Mouse (Mus musculus) midbrain, postnatal 0 days (tissue): ENCODE measurements around the gene Yes1. TPM values are rescaled to one million over a fixed set of nuclear protein-coding genes. Genes with fewer than 3 reads are reported as not detected.
"Not testable (repeated sequence)": the region's sequence is repeated elsewhere in the genome, so short reads cannot be mapped to it uniquely, and the experiment has no call there.

Source experiments
- ATAC-seq: fragments of 200-750 bp; cut with Nextera tagmentation; 2 replicates; pipeline ENCODE4 v1.8.0; 2017; ENCODE audit warnings: moderate number of reproducible peaks, mild to moderate bottlenecking, moderate TSS enrichment, moderate library complexity; ENCODE audit not compliant: low FRiP score
- DNase-seq: peaks from one replicate; pipeline ENCODE4 v3.0.0-alpha.2; 2015; ENCODE audit warnings: low spot score
- H3K27ac ChIP-seq: fragments of 300-500 bp; sonication (generic); 2 replicates; pipeline ENCODE4 v1.5.1; 2014; ENCODE audit warnings: low read depth, mild to moderate bottlenecking, low read length, mixed read lengths
- H3K27me3 ChIP-seq: fragments of 300-500 bp; sonication (generic); 2 replicates; pipeline ENCODE4 v1.6.1; 2014; ENCODE audit warnings: low read length, control low read depth, mixed read lengths; ENCODE audit not compliant: insufficient read depth
- H3K36me3 ChIP-seq: fragments of 300-500 bp; sonication (generic); 2 replicates; pipeline ENCODE4 v1.6.1; 2014; ENCODE audit warnings: low read length, control low read depth, mixed read lengths; ENCODE audit not compliant: insufficient read depth
- H3K4me1 ChIP-seq: fragments of 300-500 bp; sonication (generic); 2 replicates; pipeline ENCODE4 v1.6.1; 2014; ENCODE audit warnings: mild to moderate bottlenecking, control low read depth, antibody characterized with exemption, low read length, mixed read lengths; ENCODE audit not compliant: insufficient read depth
- H3K4me2 ChIP-seq: fragments of 300-500 bp; sonication (generic); 2 replicates; pipeline ENCODE4 v1.6.1; 2014; ENCODE audit warnings: low read depth, mild to moderate bottlenecking, low read length, mixed read lengths; ENCODE audit not compliant: poor library complexity, severe bottlenecking
- H3K4me3 ChIP-seq: fragments of 300-500 bp; sonication (generic); 2 replicates; pipeline ENCODE4 v1.5.1; 2014; ENCODE audit warnings: low read depth, mild to moderate bottlenecking, low read length, moderate library complexity
- H3K9ac ChIP-seq: fragments of 300-500 bp; sonication (generic); replicated peaks from 2 replicates; pipeline ENCODE4 v1.6.1; 2014; ENCODE audit warnings: mild to moderate bottlenecking, low read length, moderate library complexity, mixed read lengths; ENCODE audit not compliant: poor library complexity, severe bottlenecking
- H3K9me3 ChIP-seq: fragments of 300-500 bp; sonication (generic); 2 replicates; pipeline ENCODE4 v1.6.1; 2016; ENCODE audit warnings: low read length, control low read depth
- CTCF ChIP-seq: IDR thresholded peaks from 2 replicates; pipeline ENCODE4 v1.5.1; 2016; ENCODE audit warnings: antibody characterized with exemption, mild to moderate bottlenecking
- WGBS: fragments of 180-500 bp; shearing (Covaris S2); extraction: QIAGEN DNeasy Blood & Tissue Kit; methylation state at CpG from one replicate; pipeline ENCODE4 v1.1.7; 2014; 5-methylcytosine and 5-hydroxymethylcytosine counted together
- polyA plus RNA-seq: library from polyadenylated mRNA; unstranded; fragments of >200 nt; fragmentation: Nextera tagmentation; extraction: Ambion mirVana; gene quantifications from 2 replicates; pipeline ENCODE4 v1.2.1, GENCODE M21; 2015
- total RNA-seq: library from RNA; depleted of rRNA; stranded (reverse); fragments of >200 nt; gene quantifications from 2 replicates; pipeline ENCODE4 v1.2.3, GENCODE M21; 2014

The Yes1 gene
- total and polyA plus RNA-seq, 2 experiments from 2014 or later, result 11.5 to 20.3 TPM

GRCm38 (mm10) chr5:32722263-32722662 is 111.3 kb downstream of the Yes1 start:
- Histone ChIP-seq H3K4me1 (no peaks in the 10 kb centered on the region), H3K27me3 (no peaks in the 10 kb centered on the region)
- 63% methylated on average over 7 of the region's 7 CpGs for WGBS

GRCm38 (mm10) chr5:32722711-32723110 is 111.7 kb downstream of the Yes1 start:
- 85% methylated on average over 8 of the region's 8 CpGs for WGBS
- H3K9ac ChIP-seq, H3K36me3 ChIP-seq, H3K9me3 ChIP-seq, ATAC-seq, H3K4me1 ChIP-seq, H3K4me2 ChIP-seq, DNase-seq, H3K27ac ChIP-seq, H3K27me3 ChIP-seq, H3K4me3 ChIP-seq: not testable (repeated sequence)

More at GRCm38 (mm10) chr5:32722263-32722662, 111.3 kb downstream of the Yes1 start:
- Histone ChIP-seq H3K36me3 (no peaks in the 10 kb centered on the region), H3K9ac (no peak overlapping the region), H3K4me3 (no peak overlapping the region), H3K27ac (no peak overlapping the region), H3K4me2 (no peak overlapping the region), H3K9me3 (no peaks in the 10 kb centered on the region)
- TF ChIP-seq CTCF, result no peak
- no peak for ATAC-seq
- DNase-seq, result no peak

- H3K9ac ChIP-seq, result no peak overlapping the region
- 87% methylated on average over 7 of the region's 7 CpGs for WGBS
- TF ChIP-seq CTCF, result no peak
- no peaks in the 10 kb centered on the region for H3K27me3 ChIP-seq
- H3K4me2 ChIP-seq, result no peak overlapping the region
- no peaks in the 10 kb centered on the region for H3K4me1 ChIP-seq
- no peaks in the 10 kb centered on the region for H3K36me3 ChIP-seq
- DNase-seq (no peak), ATAC-seq (no peak)
- no peaks in the 10 kb centered on the region for H3K9me3 ChIP-seq
- H3K27ac ChIP-seq, result no peak overlapping the region
- H3K4me3 ChIP-seq, result no peak overlapping the region
Observed at GRCm38 (mm10) chr5:32723981-32724380, 113.0 kb downstream of the Yes1 start.

GRCm38 (mm10) chr5:32725397-32725796 is 114.4 kb downstream of the Yes1 start:
- not testable (repeated sequence) for H3K27me3 ChIP-seq, DNase-seq, H3K9me3 ChIP-seq, ATAC-seq, H3K4me1 ChIP-seq, H3K27ac ChIP-seq, H3K4me2 ChIP-seq, H3K9ac ChIP-seq, H3K36me3 ChIP-seq, H3K4me3 ChIP-seq
- 82% methylated on average over 3 of the region's 3 CpGs for WGBS

- no peak overlapping the region for H3K4me3 ChIP-seq
- TF ChIP-seq CTCF, result no peak
Observed at GRCm38 (mm10) chr5:32728300-32728699, 117.3 kb downstream of the Yes1 start.

GRCm38 (mm10) chr5:32728851-32729250 is 117.9 kb downstream of the Yes1 start:
- Histone ChIP-seq H3K4me1 (no peaks in the 10 kb centered on the region), H3K9ac (no peak overlapping the region), H3K4me2 (no peak overlapping the region), H3K4me3 (no peak overlapping the region), H3K27ac (no peak overlapping the region), H3K27me3 (no peaks in the 10 kb centered on the region), H3K9me3 (no peaks in the 10 kb centered on the region), H3K36me3 (peaks cover 2% of the 10 kb centered on the region; the same call in 1 of the 2 replicates)
- no peak for TF ChIP-seq CTCF
- ATAC-seq (no peak), DNase-seq (no peak)
- WGBS, result 89% methylated on average over 8 of the region's 8 CpGs

More at GRCm38 (mm10) chr5:32728300-32728699, 117.3 kb downstream of the Yes1 start:
- no peaks in the 10 kb centered on the region for H3K27me3 ChIP-seq
- H3K36me3 ChIP-seq, result no peaks in the 10 kb centered on the region; the same call in 1 of the 2 replicates
- no peak for ATAC-seq
- no peaks in the 10 kb centered on the region for H3K4me1 ChIP-seq
- no peaks in the 10 kb centered on the region for H3K9me3 ChIP-seq
- WGBS, result 92% methylated on average over 7 of the region's 7 CpGs
- no peak overlapping the region for H3K9ac ChIP-seq
- no peak overlapping the region for H3K4me2 ChIP-seq
- no peak overlapping the region for H3K27ac ChIP-seq
- DNase-seq, result no peak

- not testable (repeated sequence) for H3K4me3 ChIP-seq, H3K4me1 ChIP-seq, H3K9ac ChIP-seq, H3K4me2 ChIP-seq, H3K27ac ChIP-seq, H3K27me3 ChIP-seq, DNase-seq, H3K9me3 ChIP-seq, ATAC-seq
- H3K36me3 ChIP-seq, result peaks cover 14% of the 10 kb centered on the region; the same call in 1 of the 2 replicates
- 93% methylated on average over 6 of the region's 6 CpGs for WGBS
Observed at GRCm38 (mm10) chr5:32733892-32734291, 122.9 kb downstream of the Yes1 start.
